Mouse (Mus musculus) gonadal fat pad, adult 2 months (tissue): ENCODE data around the gene Amdhd2. TPM values are rescaled to one million over a fixed set of nuclear protein-coding genes. Genes with fewer than 3 reads are reported as not detected.
A peak's percentile ranks its signal among the peaks of the same experiment; 100 is the strongest.

ENCODE experiments used
- DNase-seq: peaks from one replicate; pipeline ENCODE4 v3.0.0-alpha.2; 2012; ENCODE audit warnings: low read depth
- polyA plus RNA-seq: library from polyadenylated mRNA; depleted of rRNA; stranded (reverse); fragments of >200 nt; gene quantifications from 2 replicates; pipeline ENCODE4 v1.2.3, GENCODE M21; 2012

Amdhd2 gene
- polyA plus RNA-seq, 1 experiment: 37.6 TPM

- no peak for DNase-seq
Measured at GRCm38 (mm10) chr17:24197032-24197824, 33.7 kb upstream of the Amdhd2 start.

- no peak for DNase-seq
Measured at GRCm38 (mm10) chr17:24195349-24195748, 31.8 kb upstream of the Amdhd2 start.

GRCm38 (mm10) chr17:24193769-24194168 is 30.2 kb upstream of the Amdhd2 start:
- no peak for DNase-seq

- DNase-seq: no peak
Measured at GRCm38 (mm10) chr17:24193268-24193667, 29.7 kb upstream of the Amdhd2 start.

- no peak for DNase-seq
Measured at GRCm38 (mm10) chr17:24192848-24193247, 29.3 kb upstream of the Amdhd2 start.

GRCm38 (mm10) chr17:24191481-24191880 is 27.9 kb upstream of the Amdhd2 start:
- no peak for DNase-seq

- no peak for DNase-seq
Measured at GRCm38 (mm10) chr17:24190934-24191333, 27.4 kb upstream of the Amdhd2 start.

GRCm38 (mm10) chr17:24174259-24174658 is 10.7 kb upstream of the Amdhd2 start:
- no peak for DNase-seq

GRCm38 (mm10) chr17:24173423-24173822 is 9.9 kb upstream of the Amdhd2 start:
- DNase-seq: no peak

- no peak for DNase-seq
Measured at GRCm38 (mm10) chr17:24171738-24172137, 8.2 kb upstream of the Amdhd2 start.

- no peak for DNase-seq
Measured at GRCm38 (mm10) chr17:24170729-24171128, 7.2 kb upstream of the Amdhd2 start.

GRCm38 (mm10) chr17:24170125-24170524 is 6.6 kb upstream of the Amdhd2 start:
- DNase-seq: no peak

GRCm38 (mm10) chr17:24169317-24170065 is 5.9 kb upstream of the Amdhd2 start, which contains the start of gene Atp6v0c:
Gene Atp6v0c (minus strand): TSS chr17:24169702.
- DNase-seq: peak; percentile 55

- peak; percentile 56 for DNase-seq
Measured at GRCm38 (mm10) chr17:24168590-24169277, 5.2 kb upstream of the Amdhd2 start.

GRCm38 (mm10) chr17:24167891-24168505 is 4.4 kb upstream of the Amdhd2 start:
- DNase-seq: no peak

GRCm38 (mm10) chr17:24167120-24167519 is 3.6 kb upstream of the Amdhd2 start:
- DNase-seq: no peak

- no peak for DNase-seq
Measured at GRCm38 (mm10) chr17:24164566-24165259, 1.1 kb upstream of the Amdhd2 start.

GRCm38 (mm10) chr17:24162584-24163175 is 886 bp downstream of the Amdhd2 start:
- no peak for DNase-seq

GRCm38 (mm10) chr17:24161466-24161865 is 2.1 kb downstream of the Amdhd2 start:
- DNase-seq: no peak

GRCm38 (mm10) chr17:24157526-24157925 is 6.0 kb downstream of the Amdhd2 start:
- no peak for DNase-seq

GRCm38 (mm10) chr17:24157121-24157520 is 6.4 kb downstream of the Amdhd2 start:
- DNase-seq: no peak
